Mouse (Mus musculus): ENCODE data around the gene Cdk18. TPM values are rescaled to one million over a fixed set of nuclear protein-coding genes. Genes with fewer than 3 reads are reported as not detected.

The Cdk18 gene
- polyA plus RNA-seq, 1 experiment = 40.2 TPM

- H3K27me3 ChIP-seq (ENCODE audit: control insufficient read depth, insufficient read depth, insufficient read length) = no peaks in the 10 kb centered on the region
- no peaks in the 10 kb centered on the region for H3K79me2 ChIP-seq (ENCODE audit: control insufficient read depth, insufficient read depth)
- H3K36me3 ChIP-seq (ENCODE audit: control insufficient read depth, insufficient read depth) = no peaks in the 10 kb centered on the region
- no peak overlapping the region for H3K4me3 ChIP-seq (ENCODE audit: insufficient read depth, poor library complexity, severe bottlenecking)
- no peak overlapping the region for H3ac ChIP-seq (ENCODE audit: control insufficient read depth, insufficient read length, low read depth)
- no peak for TF ChIP-seq CEBPB (IDR thresholded peaks at IDR 0.05; ENCODE audit: low read depth)
- TF ChIP-seq MAX (IDR thresholded peaks at IDR 0.05) = no peak
- no peak for TF ChIP-seq USF1 (IDR thresholded peaks at IDR 0.05; ENCODE audit: low read depth)
- no peak for TF ChIP-seq FOSL1 (IDR thresholded peaks at IDR 0.05; ENCODE audit: insufficient read depth, low read length, poor library complexity, severe bottlenecking)
- TF ChIP-seq MYOD1 (IDR thresholded peaks at IDR 0.05; ENCODE audit: control insufficient read depth, insufficient read length, low read depth) = no peak
- no peak for TF ChIP-seq CTCF (IDR thresholded peaks at IDR 0.05; ENCODE audit: control insufficient read depth, insufficient read depth, insufficient read length)
- no peak for TF ChIP-seq MYOG (IDR thresholded peaks at IDR 0.05; ENCODE audit: control insufficient read depth, extremely low read depth, insufficient read length)
- H3K79me3 ChIP-seq (ENCODE audit: low read depth) = no peaks in the 10 kb centered on the region
Observed at GRCm38 (mm10) chr1:132104353-132104752, 35.1 kb downstream of the Cdk18 start.

- no peak overlapping the region for H3K4me3 ChIP-seq (ENCODE audit: insufficient read depth, poor library complexity, severe bottlenecking)
- H3K27me3 ChIP-seq (ENCODE audit: control insufficient read depth, insufficient read depth, insufficient read length) = no peaks in the 10 kb centered on the region
- H3K79me3 ChIP-seq (ENCODE audit: low read depth) = no peaks in the 10 kb centered on the region
- H3K36me3 ChIP-seq (ENCODE audit: control insufficient read depth, insufficient read depth) = no peaks in the 10 kb centered on the region
- H3K79me2 ChIP-seq (ENCODE audit: control insufficient read depth, insufficient read depth) = no peaks in the 10 kb centered on the region
- H3ac ChIP-seq (ENCODE audit: control insufficient read depth, insufficient read length, low read depth) = no peak overlapping the region
- TF ChIP-seq MAX (IDR thresholded peaks at IDR 0.05) (no peak), MYOD1 (IDR thresholded peaks at IDR 0.05; ENCODE audit: control insufficient read depth, insufficient read length, low read depth) (no peak), MYOG (IDR thresholded peaks at IDR 0.05; ENCODE audit: control insufficient read depth, extremely low read depth, insufficient read length) (no peak), CTCF (IDR thresholded peaks at IDR 0.05; ENCODE audit: control insufficient read depth, insufficient read depth, insufficient read length) (no peak), USF1 (IDR thresholded peaks at IDR 0.05; ENCODE audit: low read depth) (no peak), FOSL1 (IDR thresholded peaks at IDR 0.05; ENCODE audit: insufficient read depth, low read length, poor library complexity, severe bottlenecking) (no peak), CEBPB (IDR thresholded peaks at IDR 0.05; ENCODE audit: low read depth) (no peak)
Observed at GRCm38 (mm10) chr1:132101953-132102697, 37.4 kb downstream of the Cdk18 start.

- Histone ChIP-seq H3K79me3 (ENCODE audit: low read depth) (no peaks in the 10 kb centered on the region), H3K79me2 (ENCODE audit: control insufficient read depth, insufficient read depth) (no peaks in the 10 kb centered on the region), H3K27me3 (ENCODE audit: control insufficient read depth, insufficient read depth, insufficient read length) (no peaks in the 10 kb centered on the region), H3K36me3 (ENCODE audit: control insufficient read depth, insufficient read depth) (no peaks in the 10 kb centered on the region), H3ac (ENCODE audit: control insufficient read depth, insufficient read length, low read depth) (no peak overlapping the region), H3K4me3 (ENCODE audit: insufficient read depth, poor library complexity, severe bottlenecking) (no peak overlapping the region)
- TF ChIP-seq CTCF (IDR thresholded peaks at IDR 0.05; ENCODE audit: control insufficient read depth, insufficient read depth, insufficient read length) (no peak), MAX (IDR thresholded peaks at IDR 0.05) (no peak), MYOD1 (IDR thresholded peaks at IDR 0.05; ENCODE audit: control insufficient read depth, insufficient read length, low read depth) (no peak), MYOG (IDR thresholded peaks at IDR 0.05; ENCODE audit: control insufficient read depth, extremely low read depth, insufficient read length) (no peak), USF1 (IDR thresholded peaks at IDR 0.05; ENCODE audit: low read depth) (no peak), FOSL1 (IDR thresholded peaks at IDR 0.05; ENCODE audit: insufficient read depth, low read length, poor library complexity, severe bottlenecking) (no peak), CEBPB (IDR thresholded peaks at IDR 0.05; ENCODE audit: low read depth) (no peak)
Observed at GRCm38 (mm10) chr1:132099775-132100174, 39.7 kb downstream of the Cdk18 start.

DNA sequence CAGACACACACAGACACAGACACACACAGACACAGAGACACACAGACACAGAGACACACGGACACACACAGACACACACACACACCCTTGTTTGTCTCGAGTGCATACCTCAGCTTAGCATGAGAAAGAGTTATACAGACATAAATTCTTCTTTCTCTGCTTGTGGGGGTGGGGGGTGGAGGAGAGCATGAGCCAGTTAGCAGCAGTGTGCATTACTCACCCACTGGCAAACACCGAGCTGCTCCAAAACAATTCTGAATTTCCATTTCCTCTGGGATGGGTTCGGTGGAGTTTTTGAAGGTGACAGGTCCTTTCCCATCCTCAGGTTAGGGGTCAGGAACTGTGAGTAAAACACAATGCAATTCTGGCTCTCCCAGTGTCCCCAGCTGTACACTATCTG is 40.5 kb downstream of the Cdk18 start:
- Histone ChIP-seq H3ac (ENCODE audit: control insufficient read depth, insufficient read length, low read depth) (no peak overlapping the region), H3K27me3 (ENCODE audit: control insufficient read depth, insufficient read depth, insufficient read length) (no peaks in the 10 kb centered on the region), H3K4me3 (ENCODE audit: insufficient read depth, poor library complexity, severe bottlenecking) (no peak overlapping the region), H3K36me3 (ENCODE audit: control insufficient read depth, insufficient read depth) (no peaks in the 10 kb centered on the region), H3K79me2 (ENCODE audit: control insufficient read depth, insufficient read depth) (no peaks in the 10 kb centered on the region), H3K79me3 (ENCODE audit: low read depth) (no peaks in the 10 kb centered on the region)
- no peak for TF ChIP-seq USF1 (IDR thresholded peaks at IDR 0.05; ENCODE audit: low read depth)
- TF ChIP-seq MYOD1 (IDR thresholded peaks at IDR 0.05; ENCODE audit: control insufficient read depth, insufficient read length, low read depth) = no peak
- TF ChIP-seq MYOG (IDR thresholded peaks at IDR 0.05; ENCODE audit: control insufficient read depth, extremely low read depth, insufficient read length) = no peak
- TF ChIP-seq CTCF (IDR thresholded peaks at IDR 0.05; ENCODE audit: control insufficient read depth, insufficient read depth, insufficient read length) = no peak
- no peak for TF ChIP-seq CEBPB (IDR thresholded peaks at IDR 0.05; ENCODE audit: low read depth)
- no peak for TF ChIP-seq MAX (IDR thresholded peaks at IDR 0.05)
- TF ChIP-seq FOSL1 (IDR thresholded peaks at IDR 0.05; ENCODE audit: insufficient read depth, low read length, poor library complexity, severe bottlenecking) = no peak

GRCm38 (mm10) chr1:132098076-132098475 is 41.4 kb downstream of the Cdk18 start:
- H3ac ChIP-seq (ENCODE audit: control insufficient read depth, insufficient read length, low read depth) = no peak overlapping the region
- no peaks in the 10 kb centered on the region for H3K27me3 ChIP-seq (ENCODE audit: control insufficient read depth, insufficient read depth, insufficient read length)
- H3K4me3 ChIP-seq (ENCODE audit: insufficient read depth, poor library complexity, severe bottlenecking) = no peak overlapping the region
- no peak for TF ChIP-seq USF1 (IDR thresholded peaks at IDR 0.05; ENCODE audit: low read depth)
- TF ChIP-seq MAX (IDR thresholded peaks at IDR 0.05) = no peak
- TF ChIP-seq CEBPB (IDR thresholded peaks at IDR 0.05; ENCODE audit: low read depth) = no peak
- no peak for TF ChIP-seq MYOG (IDR thresholded peaks at IDR 0.05; ENCODE audit: control insufficient read depth, extremely low read depth, insufficient read length)
- TF ChIP-seq FOSL1 (IDR thresholded peaks at IDR 0.05; ENCODE audit: insufficient read depth, low read length, poor library complexity, severe bottlenecking) = no peak
- TF ChIP-seq MYOD1 (IDR thresholded peaks at IDR 0.05; ENCODE audit: control insufficient read depth, insufficient read length, low read depth) = no peak
- no peaks in the 10 kb centered on the region for H3K79me2 ChIP-seq (ENCODE audit: control insufficient read depth, insufficient read depth)
- H3K79me3 ChIP-seq (ENCODE audit: low read depth) = no peaks in the 10 kb centered on the region
- no peaks in the 10 kb centered on the region for H3K36me3 ChIP-seq (ENCODE audit: control insufficient read depth, insufficient read depth)

Measured in C2C12 (cell line).